Mouse (Mus musculus) neural tube, embryonic 12.5 days (tissue): ENCODE measurements around the gene 1700025C18Rik. TPM values are rescaled to one million over a fixed set of nuclear protein-coding genes. Genes with fewer than 3 reads are reported as not detected.

ENCODE experiments used
- ATAC-seq: fragments of 200-750 bp; cut with Nextera tagmentation; 2 replicates; pipeline ENCODE4 v1.8.0; 2017; ENCODE audit warnings: low read depth, mild to moderate bottlenecking, moderate TSS enrichment, moderate library complexity; ENCODE audit not compliant: low FRiP score
- H3K27ac ChIP-seq: fragments of 300-500 bp; sonication (generic); 2 replicates; pipeline ENCODE4 v1.5.1; 2016
- H3K27me3 ChIP-seq: fragments of 300-500 bp; sonication (generic); replicated peaks from 2 replicates; pipeline ENCODE4 v1.6.1; 2016; ENCODE audit warnings: mild to moderate bottlenecking
- H3K36me3 ChIP-seq: fragments of 300-500 bp; sonication (generic); 2 replicates; pipeline ENCODE4 v1.6.1; 2016; ENCODE audit warnings: mild to moderate bottlenecking
- H3K4me1 ChIP-seq: fragments of 300-500 bp; sonication (generic); 2 replicates; pipeline ENCODE4 v1.6.1; 2016
- H3K4me2 ChIP-seq: fragments of 300-500 bp; sonication (generic); replicated peaks from 2 replicates; pipeline ENCODE4 v1.6.1; 2016; ENCODE audit warnings: mild to moderate bottlenecking
- H3K4me3 ChIP-seq: fragments of 300-500 bp; sonication (generic); 2 replicates; pipeline ENCODE4 v1.5.1; 2016
- H3K9ac ChIP-seq: fragments of 300-500 bp; sonication (generic); 2 replicates; pipeline ENCODE4 v1.6.1; 2016; ENCODE audit warnings: mild to moderate bottlenecking
- H3K9me3 ChIP-seq: fragments of 300-500 bp; sonication (generic); 2 replicates; pipeline ENCODE4 v1.6.1; 2016; ENCODE audit warnings: mild to moderate bottlenecking
- WGBS: fragments of 180-500 bp; shearing (Covaris S2); methylation state at CpG from one replicate; pipeline ENCODE4 v1.1.7; 2016; 5-methylcytosine and 5-hydroxymethylcytosine counted together
- polyA plus RNA-seq: library from polyadenylated mRNA; unstranded; fragments of >200 nt; fragmentation: Nextera tagmentation; extraction: Ambion mirVana; gene quantifications from 2 replicates; pipeline ENCODE4 v1.2.1, GENCODE M21; 2016

The 1700025C18Rik gene
- polyA plus RNA-seq, 1 experiment from 2014 or later = not detected

- ATAC-seq = 0 out of 2 replicates have a peak, but pooled peaks have one; percentile 37
- H3K4me2 ChIP-seq = peak within 1 kb of the TSS; percentile 45
- H3K4me1 ChIP-seq = 0 out of 2 replicates have a peak, but pooled peaks cover 9% of the 10 kb centered on the region
- WGBS = 15% methylated on average over 25 of the region's 25 CpGs
- H3K9ac ChIP-seq = 0 out of 2 replicates have a peak within 1 kb of the TSS, but pooled peaks have one; percentile 21
- peaks cover 12% of the 10 kb centered on the region; the same call in 1 of the 2 replicates for H3K27me3 ChIP-seq
- no peaks in the 10 kb centered on the region for H3K9me3 ChIP-seq
- H3K36me3 ChIP-seq = no peaks in the 10 kb centered on the region
- H3K27ac ChIP-seq = no peak within 1 kb of the TSS
- H3K4me3 ChIP-seq = 0 out of 2 replicates have a peak within 1 kb of the TSS, but pooled peaks have one; percentile 9
Observed at GRCm38 (mm10) chr2:165054888-165055852, 35.4 kb downstream of the 1700025C18Rik start, which contains the start of gene Cd40. Gene Cd40 (plus strand): TSS chr2:165055627.

- ATAC-seq = no peak
- no peak overlapping the region for H3K4me3 ChIP-seq
- 60% methylated on average over 11 of the region's 11 CpGs for WGBS
- H3K9me3 ChIP-seq = no peaks in the 10 kb centered on the region
- H3K9ac ChIP-seq = no peak overlapping the region
- peaks cover 12% of the 10 kb centered on the region; the same call in 1 of the 2 replicates for H3K27me3 ChIP-seq
- H3K4me1 ChIP-seq = peaks cover 14% of the 10 kb centered on the region; the same call in 1 of the 2 replicates
- H3K27ac ChIP-seq = no peak overlapping the region
- no peaks in the 10 kb centered on the region for H3K36me3 ChIP-seq
- no peak overlapping the region for H3K4me2 ChIP-seq
Observed at GRCm38 (mm10) chr2:165051566-165051965, 39.0 kb downstream of the 1700025C18Rik start.

- no peak overlapping the region for H3K27ac ChIP-seq
- no peak for ATAC-seq
Observed at GRCm38 (mm10) chr2:165050826-165051548, 39.6 kb downstream of the 1700025C18Rik start.

GRCm38 (mm10) chr2:165049044-165049443 is 41.5 kb downstream of the 1700025C18Rik start:
- no peaks in the 10 kb centered on the region for H3K27me3 ChIP-seq
- H3K4me2 ChIP-seq = no peak overlapping the region
- ATAC-seq = no peak
- no peak overlapping the region for H3K4me3 ChIP-seq
- H3K4me1 ChIP-seq = peaks cover 5% of the 10 kb centered on the region; the same call in 1 of the 2 replicates
- no peaks in the 10 kb centered on the region for H3K9me3 ChIP-seq
- H3K36me3 ChIP-seq = no peaks in the 10 kb centered on the region
- H3K9ac ChIP-seq = no peak overlapping the region
- WGBS = 58% methylated on average over 5 of the region's 5 CpGs
- no peak overlapping the region for H3K27ac ChIP-seq

More at GRCm38 (mm10) chr2:165050826-165051548, 39.6 kb downstream of the 1700025C18Rik start:
- Histone ChIP-seq H3K4me3 (no peak overlapping the region), H3K27me3 (peaks cover 6% of the 10 kb centered on the region; the same call in 1 of the 2 replicates), H3K4me1 (peaks cover 14% of the 10 kb centered on the region; the same call in 1 of the 2 replicates), H3K9me3 (no peaks in the 10 kb centered on the region), H3K4me2 (no peak overlapping the region), H3K36me3 (no peaks in the 10 kb centered on the region), H3K9ac (no peak overlapping the region)
- WGBS = 82% methylated on average over 18 of the region's 18 CpGs

GRCm38 (mm10) chr2:165043729-165044128 is 46.8 kb downstream of the 1700025C18Rik start:
- H3K4me3 ChIP-seq = no peak overlapping the region
- H3K4me2 ChIP-seq = peak overlapping the region; percentile 47
- H3K36me3 ChIP-seq = no peaks in the 10 kb centered on the region
- no peak overlapping the region for H3K9ac ChIP-seq
- ATAC-seq = peak; percentile 52
- WGBS = 42% methylated on average over 2 of the region's 2 CpGs
- H3K27me3 ChIP-seq = no peaks in the 10 kb centered on the region
- H3K4me1 ChIP-seq = peaks cover 10% of the 10 kb centered on the region
- H3K27ac ChIP-seq = peak overlapping the region; percentile 55; the same call in 1 of the 2 replicates
- H3K9me3 ChIP-seq = no peaks in the 10 kb centered on the region

- Histone ChIP-seq H3K9ac (no peak overlapping the region), H3K9me3 (no peaks in the 10 kb centered on the region), H3K4me2 (peak overlapping the region; percentile 47), H3K4me1 (peaks cover 9% of the 10 kb centered on the region), H3K27me3 (no peaks in the 10 kb centered on the region), H3K4me3 (no peak overlapping the region), H3K36me3 (no peaks in the 10 kb centered on the region), H3K27ac (peak overlapping the region; percentile 55; the same call in 1 of the 2 replicates)
- WGBS = under 1% methylated on average over 17 of the region's 17 CpGs
- peak; percentile 55 for ATAC-seq
Observed at GRCm38 (mm10) chr2:165043090-165043636, 47.4 kb downstream of the 1700025C18Rik start.

GRCm38 (mm10) chr2:165042126-165042525 is 48.4 kb downstream of the 1700025C18Rik start:
- Histone ChIP-seq H3K9ac (no peak overlapping the region), H3K4me1 (peaks cover 9% of the 10 kb centered on the region), H3K27me3 (no peaks in the 10 kb centered on the region), H3K4me2 (no peak overlapping the region), H3K36me3 (no peaks in the 10 kb centered on the region), H3K4me3 (no peak overlapping the region), H3K27ac (no peak overlapping the region), H3K9me3 (no peaks in the 10 kb centered on the region)
- no peak for ATAC-seq
- 65% methylated on average over 5 of the region's 5 CpGs for WGBS

- ATAC-seq = no peak
- Histone ChIP-seq H3K36me3 (no peaks in the 10 kb centered on the region), H3K4me1 (peaks cover 21% of the 10 kb centered on the region), H3K27me3 (no peaks in the 10 kb centered on the region), H3K27ac (no peak overlapping the region), H3K4me3 (no peak overlapping the region), H3K9me3 (no peaks in the 10 kb centered on the region), H3K4me2 (no peak overlapping the region), H3K9ac (no peak overlapping the region)
- 74% methylated on average over 4 of the region's 4 CpGs for WGBS
Observed at GRCm38 (mm10) chr2:165037415-165037814, 53.1 kb downstream of the 1700025C18Rik start.

GRCm38 (mm10) chr2:165035058-165035431 is 55.5 kb downstream of the 1700025C18Rik start:
- Histone ChIP-seq H3K4me2 (peak overlapping the region; percentile 88), H3K36me3 (no peaks in the 10 kb centered on the region), H3K9ac (no peak overlapping the region; the same call in 1 of the 2 replicates), H3K27ac (peak overlapping the region; percentile 74; the same call in 1 of the 2 replicates), H3K9me3 (no peaks in the 10 kb centered on the region), H3K27me3 (no peaks in the 10 kb centered on the region), H3K4me3 (peak overlapping the region; percentile 92; the same call in 1 of the 2 replicates), H3K4me1 (peaks cover 33% of the 10 kb centered on the region)
- 14% methylated on average over 5 of the region's 5 CpGs for WGBS
- ATAC-seq = no peak; the same call in 1 of the 2 replicates

GRCm38 (mm10) chr2:165034131-165035057 is 56.2 kb downstream of the 1700025C18Rik start, which contains the start of gene Ncoa5:
Gene Ncoa5 (minus strand): TSS chr2:165034867.
- under 1% methylated on average over 111 of the region's 111 CpGs for whole genome bisulfite sequencing
- Histone ChIP-seq H3K27me3 (no peaks in the 10 kb centered on the region), H3K9me3 (no peaks in the 10 kb centered on the region), H3K9ac (peak within 1 kb of the TSS; percentile 99), H3K4me3 (peak within 1 kb of the TSS; percentile 92), H3K27ac (peak within 1 kb of the TSS; percentile 81), H3K4me2 (peak within 1 kb of the TSS; percentile 88), H3K4me1 (peaks cover 33% of the 10 kb centered on the region), H3K36me3 (no peaks in the 10 kb centered on the region)
- peak; percentile 96 for ATAC-seq
